Mouse (Mus musculus): ENCODE results near the gene Sgtb.

The Sgtb gene

DNA sequence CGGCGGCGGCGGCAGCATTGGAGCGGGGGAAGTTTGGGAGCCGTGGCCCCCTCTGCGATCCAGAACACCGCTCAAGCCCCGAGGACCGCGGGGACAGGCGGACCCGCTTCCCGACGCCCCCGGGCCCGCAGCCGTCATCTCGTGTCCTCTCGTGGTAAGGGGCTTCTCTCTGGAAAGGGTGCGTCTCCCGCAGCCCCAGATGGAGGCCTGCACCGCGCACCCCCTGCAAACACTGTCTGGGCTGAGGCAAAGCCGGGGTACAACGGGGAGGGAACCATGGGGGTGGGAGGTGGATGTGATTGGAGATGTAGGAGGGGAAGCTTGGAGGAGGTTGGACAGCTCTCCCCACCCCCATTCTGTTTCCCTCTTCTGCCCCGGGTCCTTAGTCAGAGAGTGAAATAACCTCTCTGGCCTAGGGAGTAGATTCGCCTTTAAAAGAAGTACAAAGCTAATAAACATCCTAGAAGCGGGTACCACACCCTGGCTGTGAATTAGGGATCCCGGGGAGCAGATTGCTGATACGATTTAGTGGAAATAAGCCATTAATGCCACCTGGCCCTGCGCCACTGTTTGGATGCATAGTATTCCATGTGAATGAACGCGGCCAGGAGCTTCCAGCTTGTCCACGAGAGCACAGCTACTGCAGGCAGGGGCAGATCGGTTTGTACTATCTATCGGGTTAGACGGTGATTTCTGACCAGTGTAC is 428 bp downstream of the Sgtb start:
- DNase-seq (ENCODE audit: low spot score), result peak; percentile 75

DNA sequence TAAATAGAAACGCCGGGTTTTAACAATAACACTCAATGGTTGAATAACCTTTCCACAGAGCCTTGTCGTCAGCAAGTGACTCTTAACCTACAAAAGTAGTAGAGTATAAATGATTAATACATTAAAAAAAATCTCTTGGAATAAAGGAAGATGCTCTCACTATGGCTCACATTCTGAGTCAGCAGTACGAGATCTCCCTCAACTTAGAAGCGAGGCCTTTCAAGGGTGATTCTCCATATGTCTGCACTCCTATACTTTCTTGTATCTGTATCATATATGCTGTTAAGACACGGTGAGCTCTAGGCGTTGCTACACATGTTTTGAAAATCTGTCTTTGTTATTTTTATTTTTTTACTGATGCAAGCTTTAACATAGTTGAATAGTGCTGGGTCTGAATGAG is 985 bp downstream of the Sgtb start:
- no peak for DNase-seq (ENCODE audit: low spot score)

DNA sequence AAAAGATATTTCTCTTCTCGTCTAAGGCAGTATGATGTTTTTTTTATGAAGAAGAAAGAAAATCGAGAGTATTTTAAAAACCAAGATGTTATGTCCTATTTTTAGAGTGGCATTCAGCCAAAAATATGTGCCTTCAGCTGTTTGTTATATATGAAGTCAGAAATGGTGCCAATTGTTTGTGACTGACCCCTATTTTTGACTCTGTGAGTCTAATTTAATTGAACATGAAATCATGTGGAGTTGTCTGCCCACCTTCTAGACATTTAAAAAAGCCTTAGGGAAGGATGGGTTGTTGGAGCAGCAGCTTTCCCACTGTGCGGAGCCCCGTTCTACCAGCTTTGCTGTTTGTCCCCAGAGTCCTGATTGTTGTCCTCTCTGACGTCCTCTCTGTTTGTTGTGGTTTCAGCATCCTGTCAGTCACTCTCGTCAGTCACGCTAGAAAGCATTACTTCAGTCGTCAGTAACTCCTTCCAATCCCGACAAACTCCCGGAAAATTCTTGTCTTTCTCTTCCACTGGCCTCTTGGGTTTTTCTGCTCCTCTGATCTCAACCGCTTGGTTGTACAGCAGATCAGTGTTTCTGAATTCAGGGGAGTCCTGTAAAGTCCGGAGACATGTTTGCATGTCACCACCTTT is 2.8 kb downstream of the Sgtb start:
- DNase-seq (ENCODE audit: low spot score), result no peak

DNA sequence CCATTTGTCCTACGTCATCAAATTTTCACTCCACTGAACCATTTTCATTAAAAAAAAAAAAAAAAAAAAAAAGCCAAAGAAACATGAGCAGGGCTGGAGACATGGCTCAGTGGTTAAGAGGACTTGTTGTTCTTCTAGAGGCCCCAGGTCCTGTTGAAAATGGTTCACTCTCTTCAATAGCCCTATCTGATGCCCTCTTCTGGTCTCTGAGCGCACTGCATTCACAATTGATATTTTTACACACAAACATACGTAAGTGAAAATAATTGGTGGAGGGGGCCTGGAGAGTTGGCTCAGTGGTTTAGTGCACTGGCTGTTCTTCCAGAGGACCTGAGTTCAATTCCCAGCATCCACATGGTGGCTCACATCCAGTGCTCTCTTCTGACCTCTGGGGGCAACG is 4.2 kb downstream of the Sgtb start:
- no peak for DNase-seq (ENCODE audit: low spot score)

DNA sequence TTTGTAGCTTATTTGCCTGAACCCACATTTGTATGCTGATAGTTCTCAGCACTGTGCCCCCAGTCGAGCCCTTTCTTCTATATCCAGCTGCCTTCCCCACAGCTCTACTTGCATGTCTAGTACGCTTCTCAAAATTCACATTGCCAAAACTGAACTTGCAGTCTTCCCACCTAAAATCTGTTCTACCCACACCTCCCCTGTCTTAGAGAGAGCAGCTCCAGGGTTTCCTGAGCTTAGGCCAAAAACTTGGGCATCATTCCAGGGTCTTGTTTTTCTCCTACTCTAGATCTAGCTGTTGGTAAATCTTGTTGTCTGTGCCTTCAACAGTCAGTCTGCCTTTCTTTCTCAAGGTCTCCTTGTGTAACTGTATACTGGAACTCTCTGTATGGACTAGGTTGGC is 5.3 kb downstream of the Sgtb start:
- DNase-seq (ENCODE audit: low spot score), result no peak

DNA sequence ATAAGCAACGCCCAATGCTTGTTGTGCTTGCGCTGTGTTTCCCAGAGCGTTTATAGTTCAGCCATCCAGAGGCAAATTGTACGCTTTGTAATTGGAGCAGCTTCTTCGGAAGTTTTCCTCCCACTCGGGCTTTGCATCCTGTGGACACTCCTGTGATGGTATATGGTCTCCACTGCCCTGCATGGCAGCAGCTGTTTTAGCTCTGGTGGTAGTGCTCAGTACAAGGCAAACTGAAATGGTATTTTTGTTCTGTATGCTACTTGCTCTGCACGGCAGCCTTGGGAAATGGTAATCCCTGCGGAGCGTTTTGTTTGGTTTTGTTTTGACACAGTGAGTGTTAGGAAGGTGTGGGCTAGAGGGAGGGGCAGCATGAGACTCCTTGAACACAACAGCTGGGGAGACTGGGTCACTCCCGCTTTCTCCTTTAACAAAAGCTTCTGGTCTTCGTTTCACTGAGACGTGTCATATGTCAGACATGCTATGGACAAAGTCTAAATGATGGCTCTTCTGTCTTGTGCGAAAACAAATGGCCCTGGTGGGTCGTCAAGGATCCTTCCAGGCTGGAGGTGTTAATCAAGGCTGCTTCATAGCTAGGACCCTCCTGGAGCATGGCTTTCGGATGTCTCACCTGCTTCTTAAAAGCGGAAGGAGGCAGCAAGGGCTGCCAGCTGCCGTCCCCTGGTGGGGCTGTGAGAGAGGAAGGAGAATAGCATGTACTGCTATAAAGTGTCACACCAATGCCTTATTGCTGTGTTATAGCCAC is 12.7 kb downstream of the Sgtb start:
- DNase-seq (ENCODE audit: low spot score), result no peak

DNA sequence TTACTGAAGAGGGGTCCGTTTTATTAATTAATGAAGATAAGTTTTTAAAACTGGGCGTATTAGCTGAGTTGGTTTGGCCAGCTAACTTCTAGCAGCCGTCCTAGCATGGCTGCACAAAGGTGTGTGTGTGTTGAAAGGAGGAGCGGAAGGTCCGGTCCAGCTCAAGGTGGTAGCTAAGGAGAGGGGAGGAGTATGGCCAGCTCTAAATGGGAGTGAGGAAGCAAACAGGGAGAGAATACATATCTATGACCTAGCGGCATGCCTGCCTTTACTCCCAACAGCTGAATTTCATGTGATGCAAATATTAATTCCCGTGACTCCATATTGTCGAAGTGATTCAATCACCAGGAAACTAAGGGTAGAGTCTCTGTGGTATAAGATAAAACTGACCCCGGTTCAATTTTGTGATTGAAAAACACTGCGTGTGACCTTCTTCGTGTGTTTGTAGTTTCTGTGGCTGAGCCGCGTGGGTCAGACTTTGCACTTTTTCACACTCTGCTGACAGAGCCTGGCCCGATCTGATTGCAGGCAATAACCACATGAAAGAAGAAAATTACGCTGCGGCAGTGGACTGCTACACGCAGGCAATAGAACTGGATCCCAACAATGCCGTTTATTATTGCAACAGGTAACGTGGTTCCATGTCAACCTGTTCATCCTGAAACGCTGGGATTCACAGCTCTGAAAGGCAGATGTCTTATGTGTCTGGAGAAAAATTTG is 14.3 kb downstream of the Sgtb start:
- DNase-seq (ENCODE audit: low spot score), result no peak

DNA sequence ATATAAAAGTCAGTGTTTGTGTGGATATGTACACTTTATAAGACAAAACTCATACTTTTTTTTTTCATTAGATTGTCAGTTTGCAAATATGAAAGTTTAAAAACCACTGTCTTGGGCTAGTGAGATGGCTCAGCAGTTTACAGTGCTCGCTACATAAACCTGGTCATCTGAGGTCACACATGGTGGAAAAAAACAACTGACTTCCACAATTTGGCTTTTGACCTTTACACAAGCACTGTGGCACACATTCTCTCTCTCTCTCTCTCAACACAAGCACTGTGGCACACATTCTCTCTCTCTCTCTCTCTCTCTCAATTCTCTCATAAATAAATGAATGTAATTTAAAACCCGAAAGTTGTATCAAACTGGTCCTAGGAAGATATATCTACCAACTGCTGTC is 23.0 kb downstream of the Sgtb start:
- no peak for DNase-seq (ENCODE audit: low spot score)

DNA sequence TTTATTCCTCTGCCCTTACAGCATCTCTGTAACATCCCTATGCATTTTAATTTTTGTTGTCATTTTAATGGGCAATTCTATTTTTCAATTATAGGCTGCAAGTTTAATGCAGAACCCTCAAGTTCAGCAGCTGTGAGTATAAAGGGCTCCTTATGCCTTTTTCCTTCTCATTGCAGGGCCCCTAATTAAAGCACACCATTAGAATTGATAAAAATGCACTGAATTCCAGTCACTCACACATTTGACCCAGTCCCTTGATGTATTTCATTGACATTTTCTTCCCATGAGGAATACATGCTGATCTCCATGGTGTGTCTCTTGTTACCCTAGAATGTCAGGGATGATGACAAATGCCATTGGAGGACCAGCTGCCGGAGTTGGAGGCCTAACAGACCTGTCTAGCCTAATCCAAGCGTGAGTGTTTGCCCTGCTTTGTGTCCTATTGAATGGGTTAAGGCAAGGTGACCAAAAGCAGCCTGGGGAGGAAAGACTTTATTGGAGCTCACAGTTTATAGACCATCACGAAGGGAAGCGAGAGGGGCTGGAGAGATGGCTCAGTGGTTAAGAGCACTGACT is 25.1 kb downstream of the Sgtb start:
- no peak for DNase-seq (ENCODE audit: low spot score)

DNA sequence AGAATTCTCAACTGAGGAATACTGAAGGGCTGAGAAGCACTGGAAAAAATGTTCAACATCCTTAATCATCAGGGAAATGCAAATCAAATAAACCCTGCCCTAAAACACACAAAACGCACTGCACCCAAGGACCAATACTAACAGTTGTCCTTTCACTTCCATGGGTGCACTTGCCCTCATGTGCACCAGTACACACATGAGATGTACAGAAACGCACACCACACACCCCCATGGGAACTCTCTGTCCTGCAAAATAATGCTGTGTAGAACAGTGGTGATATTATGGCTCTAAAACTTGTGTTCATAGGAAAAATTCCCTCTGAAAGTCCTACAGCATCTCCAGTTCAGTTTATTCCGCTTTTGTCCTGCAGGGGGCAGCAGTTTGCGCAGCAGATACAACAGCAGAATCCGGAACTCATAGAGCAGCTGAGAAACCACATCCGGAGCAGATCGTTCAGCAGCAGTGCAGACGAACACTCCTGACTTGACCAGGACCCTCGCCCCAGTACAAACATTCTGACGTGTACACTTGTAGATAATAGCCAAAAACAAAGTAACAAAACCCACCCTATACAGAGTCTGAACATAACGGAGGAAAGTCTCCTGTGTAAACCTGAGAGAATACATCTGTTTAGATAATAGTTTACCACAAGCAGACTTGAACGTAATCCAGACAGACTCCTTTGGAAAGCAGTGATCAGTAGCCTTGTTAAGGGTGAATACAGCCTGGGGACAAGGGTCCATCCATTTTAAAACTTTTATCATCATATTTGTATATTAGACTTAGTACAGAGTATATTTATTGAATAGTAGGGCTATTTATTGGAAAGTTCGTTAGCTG is 30.0 kb downstream of the Sgtb start:
- peak; percentile 76 for DNase-seq (ENCODE audit: low spot score)

DNA sequence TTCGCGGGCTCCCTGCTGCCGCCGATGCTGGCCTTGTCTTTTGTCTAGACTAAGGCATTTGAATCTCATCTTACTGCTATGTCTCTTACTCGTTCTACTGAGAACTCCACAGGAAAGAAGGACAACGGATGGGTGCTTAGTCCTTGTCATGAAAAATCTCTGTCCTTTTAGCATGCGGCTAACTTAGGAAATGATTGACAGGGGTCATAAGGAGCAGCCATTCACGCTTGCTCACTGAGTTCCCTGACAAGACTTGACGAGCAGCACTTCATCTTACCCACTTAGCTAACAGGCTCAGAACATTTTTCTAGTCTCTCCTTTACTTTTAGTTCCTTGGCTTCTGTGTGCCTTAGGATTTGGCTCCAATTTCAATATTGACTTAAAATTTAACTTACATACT is 35.3 kb downstream of the Sgtb start:
- no peak for DNase-seq (ENCODE audit: low spot score)

DNA sequence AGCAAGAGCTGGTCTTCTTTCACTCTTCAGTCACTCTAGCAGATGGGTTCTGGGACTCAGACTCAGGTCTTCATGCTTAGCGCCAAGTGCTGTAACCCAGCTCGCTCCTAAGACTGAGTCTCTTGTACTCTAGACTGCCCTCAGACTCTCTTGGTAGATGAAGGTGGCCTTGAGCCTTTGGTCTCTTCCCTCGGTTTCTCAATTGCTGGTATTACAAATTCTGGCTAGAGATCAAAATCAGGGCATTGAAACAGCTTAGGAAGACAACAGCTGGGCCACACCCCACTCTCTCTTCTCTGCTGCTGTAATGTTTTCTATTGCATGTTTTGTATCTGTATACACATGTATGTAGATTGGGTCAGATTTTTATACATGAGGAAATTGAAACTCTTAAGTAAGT is 36.1 kb downstream of the Sgtb start:
- DNase-seq (ENCODE audit: low spot score), result no peak

DNA sequence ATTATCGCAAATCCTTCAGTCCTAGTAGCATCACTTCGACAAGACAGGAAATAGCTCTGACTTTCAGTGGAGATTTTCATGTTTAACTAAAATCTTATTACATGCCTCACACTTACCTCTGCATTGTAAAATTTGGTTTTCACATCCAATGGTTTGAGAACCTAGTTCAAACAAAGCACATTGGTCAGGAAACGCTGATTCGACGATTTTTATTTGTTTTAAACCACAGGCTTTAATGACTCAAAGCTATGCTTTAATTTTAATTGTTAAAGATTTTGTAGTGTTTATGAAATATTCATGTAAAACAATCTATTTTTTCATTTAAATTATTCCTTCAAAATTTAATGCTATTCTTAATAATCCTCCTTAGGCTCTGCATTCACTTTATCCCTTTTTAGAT is 44.6 kb downstream of the Sgtb start:
- DNase-seq (ENCODE audit: low spot score), result no peak

DNA sequence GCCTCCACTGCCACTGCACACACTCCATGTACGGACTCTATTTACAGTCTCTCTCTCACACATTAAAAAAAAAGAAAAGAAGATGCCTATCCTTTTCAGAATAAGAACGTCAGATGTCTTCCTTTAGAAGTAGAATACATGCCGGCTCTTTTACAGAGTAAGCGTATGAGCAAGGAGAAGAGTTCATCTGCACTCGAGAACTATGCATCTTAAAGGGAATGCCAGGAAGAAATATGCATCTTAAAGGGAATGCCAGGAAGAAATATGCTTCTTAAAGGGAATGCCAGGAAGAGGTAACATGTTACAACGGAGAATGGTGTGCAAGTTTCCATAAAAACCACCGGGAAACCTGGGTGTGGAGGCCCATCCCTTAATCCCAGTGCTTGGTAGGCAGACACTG is 45.6 kb downstream of the Sgtb start:
- no peak for DNase-seq (ENCODE audit: low spot score)

DNA sequence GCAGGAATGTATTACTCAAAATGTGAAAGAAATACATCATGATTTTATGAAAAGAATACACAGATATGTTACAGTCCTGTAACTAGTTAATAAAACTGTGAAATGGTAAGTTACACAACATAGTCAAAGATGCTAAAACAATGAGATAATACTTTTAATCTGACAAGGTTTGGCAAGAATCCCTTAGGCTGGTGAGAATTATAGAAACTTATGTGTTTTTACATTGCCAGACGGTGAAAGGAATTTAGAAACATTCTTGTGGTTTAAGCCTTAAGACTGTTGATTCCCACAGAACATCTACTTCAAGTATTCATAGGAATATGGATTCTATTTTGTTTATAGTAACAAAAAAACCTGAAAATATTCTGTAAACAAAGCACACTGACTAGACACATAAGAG is 46.1 kb downstream of the Sgtb start:
- DNase-seq (ENCODE audit: low spot score), result no peak

DNA sequence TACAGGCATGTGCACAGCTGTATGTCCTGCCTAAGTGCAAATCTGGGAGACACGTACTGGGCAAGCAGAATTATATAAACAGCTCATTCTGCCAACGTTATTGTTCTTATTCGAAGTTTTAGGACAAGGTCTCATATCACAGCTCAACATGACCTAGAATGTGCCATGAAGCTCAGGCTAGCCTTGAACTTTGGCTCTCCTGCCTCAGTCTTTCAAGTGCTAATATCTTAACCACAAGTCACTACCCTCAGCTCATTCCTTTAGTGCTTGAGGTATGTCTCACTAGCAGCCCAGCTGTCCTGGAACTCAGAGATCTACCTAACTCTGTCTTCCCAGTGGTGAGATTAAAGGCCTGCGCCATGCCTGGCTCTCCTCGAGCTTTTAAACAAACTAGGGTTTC is 62.2 kb downstream of the Sgtb start:
- no peak for DNase-seq (ENCODE audit: low spot score)

DNA sequence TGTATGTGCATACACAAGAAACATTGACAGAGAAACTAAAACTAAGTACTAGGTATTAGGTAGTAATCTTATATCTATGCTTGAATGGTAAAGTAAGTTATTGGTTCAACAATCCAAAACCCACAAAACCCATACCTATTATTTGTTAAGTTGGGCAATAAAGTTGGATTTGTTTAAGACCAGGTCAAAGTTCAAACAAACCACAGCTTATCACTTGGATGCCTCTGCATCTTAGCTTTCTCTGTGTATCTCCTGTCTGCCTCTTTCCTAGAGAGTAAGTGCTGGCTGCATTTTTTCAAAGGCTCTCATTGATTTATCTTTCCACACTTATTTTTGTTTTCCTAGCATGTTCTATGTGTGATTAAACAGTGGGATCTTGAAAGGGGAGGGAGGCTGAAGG is 63.0 kb downstream of the Sgtb start:
- DNase-seq (ENCODE audit: low spot score), result no peak

DNA sequence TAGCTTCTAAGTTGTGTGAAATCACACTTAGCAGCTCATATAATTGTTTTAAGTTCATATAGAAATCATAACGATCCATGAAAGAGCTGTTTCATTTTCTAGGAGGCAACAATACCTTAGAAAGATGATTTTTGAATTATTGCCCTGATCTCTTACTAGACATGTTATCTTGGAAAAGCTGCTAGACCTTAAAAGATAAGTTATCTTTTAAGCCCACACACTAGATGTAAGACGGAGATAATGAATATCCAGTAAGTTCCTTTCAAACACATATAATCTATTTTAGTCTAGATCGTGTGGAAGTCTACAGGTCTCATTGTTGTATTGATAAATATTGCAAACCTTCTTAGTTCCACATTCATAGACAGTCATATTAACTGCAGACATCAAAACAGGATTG is 67.3 kb downstream of the Sgtb start:
- DNase-seq (ENCODE audit: low spot score), result no peak

DNA sequence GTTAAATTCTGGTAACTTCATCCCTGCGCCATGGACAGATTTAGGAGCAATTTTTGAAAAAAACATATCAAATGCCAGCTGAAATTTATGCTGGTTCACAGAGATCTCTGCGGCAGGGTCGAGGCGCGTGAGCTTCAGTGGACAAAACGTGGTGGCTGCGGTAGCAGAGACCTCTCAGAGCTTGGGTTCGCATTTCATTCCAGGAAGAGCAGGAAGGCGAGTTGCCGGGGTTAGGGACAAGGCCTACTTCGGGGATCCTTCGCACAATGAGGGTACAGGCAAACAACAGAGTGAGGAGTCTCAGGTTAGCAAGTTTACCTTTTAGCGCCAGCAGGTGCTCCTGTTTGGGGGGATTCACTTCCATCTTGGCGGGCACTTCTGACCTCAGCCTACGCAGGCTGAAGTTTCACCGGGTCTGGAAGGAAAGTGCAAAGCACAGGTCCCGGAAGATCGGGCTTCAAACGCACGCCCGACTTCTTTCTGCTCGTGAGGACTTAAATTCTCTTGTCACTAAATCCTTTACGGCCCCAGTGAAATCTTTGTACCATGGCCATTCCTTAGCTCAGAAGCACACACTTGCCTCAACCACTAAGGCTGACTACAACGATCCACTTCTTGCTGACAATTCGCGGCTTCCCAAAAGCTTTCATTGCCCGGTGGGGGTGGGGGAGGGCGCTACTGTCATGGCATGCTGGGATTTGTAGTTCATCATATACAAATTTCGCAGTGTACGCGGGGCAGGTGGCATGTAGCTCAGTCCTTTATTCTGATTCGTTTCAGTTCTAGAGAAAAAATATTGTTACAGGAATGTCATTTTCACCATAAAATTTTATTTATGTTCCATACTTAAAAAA is 68.5 kb downstream of the Sgtb start, which contains the start of gene Trappc13:
TSS of gene Trappc13 (minus strand) at position 674 of the 854 bp plus-strand sequence.
- peak; percentile 55 for DNase-seq (ENCODE audit: low spot score)

DNA sequence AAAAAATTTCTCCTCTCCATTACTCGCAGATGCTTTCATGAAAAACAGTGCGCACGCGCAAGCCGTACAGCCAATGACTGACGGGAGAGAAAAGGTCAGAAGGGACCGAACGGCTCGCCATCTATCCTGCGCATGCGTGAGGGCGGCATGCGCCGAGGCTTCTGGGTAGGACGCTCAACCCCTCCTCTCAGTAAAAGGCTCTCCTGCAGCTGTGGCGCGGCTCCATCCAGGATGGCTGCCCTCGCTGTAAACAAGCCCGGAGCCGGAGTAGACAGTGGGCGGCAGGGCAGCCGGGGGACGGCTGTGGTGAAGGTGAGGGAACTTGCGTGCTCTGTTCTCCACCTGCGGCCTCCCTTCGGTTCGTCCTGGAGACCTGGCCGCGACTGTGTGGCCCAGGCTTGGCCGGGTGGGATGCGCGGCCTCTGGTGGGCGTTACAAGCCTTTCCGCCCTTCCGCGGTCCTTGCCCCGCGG is 69.1 kb downstream of the Sgtb start, which contains the start of gene Trim23:
TSS of gene Trim23 (plus strand) at position 148 of the 472 bp plus-strand sequence.
- DNase-seq (ENCODE audit: low spot score), result peak; percentile 100
